ENCODE assay signal across 8 mouse cellular contexts in genomic region chr2:38578602-38579521, GRCm38 (mm10).
DNase-seq lines count a peak whose midpoint lies in the region; ATAC-seq lines count a peak whose summit lies in the region.

No protein-coding gene starts in this region.

- H3K4me2 ChIP-seq in midbrain, embryonic 14.5 days (ENCODE audit: low read length): no peak overlapping the region

- H3K27me3 ChIP-seq in midbrain, embryonic 14.5 days (ENCODE audit: control insufficient read depth, insufficient read depth, low read length): no peaks in the 10 kb centered on the region

- ATAC-seq in midbrain, embryonic 14.5 days (ENCODE audit: low FRiP score, low TSS enrichment): no peak

- DNase-seq in brain, adult 2 months (ENCODE audit: low read depth, low spot score): peak; percentile 76
- DNase-seq in cerebellum, adult 9-10 months: peak; percentile 69
- DNase-seq in layer of hippocampus, adult 18-20 months (ENCODE audit: low spot score in 2 of 2): peak; percentile 30 to 63
- peak; percentile 56 for DNase-seq in midbrain, embryonic 14.5 days
- DNase-seq in ovary, postnatal 10 days (ENCODE audit: low spot score): no peak
- DNase-seq in heart, postnatal 36 days: no peak
- DNase-seq in spleen, postnatal 10 days (ENCODE audit: low spot score in 2 of 2): no peak
- DNase-seq in testis, postnatal 10 days (ENCODE audit: low spot score): no peak

- no peak overlapping the region for H3K4me3 ChIP-seq in midbrain, embryonic 14.5 days (replicated peaks; ENCODE audit: low read depth, low read length)

- 59% methylated on average over 13 of the region's 13 CpGs for WGBS in midbrain, embryonic 14.5 days

- peak overlapping the region; percentile 62 for H3K27ac ChIP-seq in midbrain, embryonic 14.5 days (replicated peaks; ENCODE audit: low read depth, low read length)

- no peak overlapping the region for H3K9ac ChIP-seq in midbrain, embryonic 14.5 days (replicated peaks; ENCODE audit: low read length)

- H3K4me1 ChIP-seq in midbrain, embryonic 14.5 days (ENCODE audit: control insufficient read depth, insufficient read depth, low read length): peaks cover 25% of the 10 kb centered on the region

- H3K9me3 ChIP-seq in midbrain, embryonic 14.5 days (ENCODE audit: control insufficient read depth, low read length): no peaks in the 10 kb centered on the region

- intact Hi-C loops in heart, postnatal 36 days (cut with DNase I): no loop called here

- H3K36me3 ChIP-seq in midbrain, embryonic 14.5 days (ENCODE audit: control insufficient read depth, insufficient read depth, low read length): no peaks in the 10 kb centered on the region

Comparison
In these comparisons a context has a peak if more than half of its experiments do, and no peak if none do; other contexts are left out.
1. DNase-seq: peak in brain, adult 2 months (single experiment), cerebellum, adult 9-10 months (single experiment), layer of hippocampus, adult 18-20 months (2 of 2) and midbrain, embryonic 14.5 days (single experiment); none in ovary, postnatal 10 days (single experiment), heart, postnatal 36 days (0 of 2), spleen, postnatal 10 days (0 of 2) and testis, postnatal 10 days (single experiment).